Mouse (Mus musculus): ENCODE results near the gene Elovl6. TPM values are rescaled to one million over a fixed set of nuclear protein-coding genes. Genes with fewer than 3 reads are reported as not detected.

Elovl6 gene
- total RNA-seq, 1 experiment from 2014 or later = 21.3 TPM

GRCm38 (mm10) chr3:129634260-129634901 is 102.2 kb downstream of the Elovl6 start:
- ATAC-seq (replicated peaks; ENCODE audit: low read depth, poor library complexity, severe bottlenecking) = peak; percentile 52

DNA sequence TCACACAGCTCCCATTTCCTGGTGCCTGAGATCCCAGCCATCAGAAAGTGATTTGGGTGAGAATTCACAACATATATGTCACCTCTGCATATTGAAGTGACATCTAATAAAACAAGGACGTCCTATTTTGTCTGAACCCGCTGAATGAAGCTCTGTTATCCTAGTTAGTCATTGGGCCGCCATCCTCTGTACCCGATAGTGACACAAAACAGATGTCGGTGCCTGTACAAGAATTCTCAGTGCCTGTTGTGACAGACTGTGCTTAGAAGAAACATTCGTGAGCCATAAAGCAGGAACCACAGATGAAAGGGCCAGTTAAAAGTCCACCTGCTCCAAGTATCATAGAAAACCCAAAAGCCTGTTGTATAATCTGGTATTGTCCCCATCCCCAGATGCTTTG is 105.3 kb downstream of the Elovl6 start:
- ATAC-seq (replicated peaks; ENCODE audit: low read depth, poor library complexity, severe bottlenecking) = no peak

GRCm38 (mm10) chr3:129639701-129640100 is 107.5 kb downstream of the Elovl6 start:
- ATAC-seq (replicated peaks; ENCODE audit: low read depth, poor library complexity, severe bottlenecking) = no peak

- no peak for ATAC-seq (replicated peaks; ENCODE audit: low read depth, poor library complexity, severe bottlenecking)
Measured at GRCm38 (mm10) chr3:129640211-129641000, 108.3 kb downstream of the Elovl6 start.

- no peak for ATAC-seq (replicated peaks; ENCODE audit: low read depth, poor library complexity, severe bottlenecking)
Measured at GRCm38 (mm10) chr3:129641621-129642020, 109.5 kb downstream of the Elovl6 start.

- no peak for ATAC-seq (replicated peaks; ENCODE audit: low read depth, poor library complexity, severe bottlenecking)
Measured at GRCm38 (mm10) chr3:129645409-129645808, 113.3 kb downstream of the Elovl6 start.

DNA sequence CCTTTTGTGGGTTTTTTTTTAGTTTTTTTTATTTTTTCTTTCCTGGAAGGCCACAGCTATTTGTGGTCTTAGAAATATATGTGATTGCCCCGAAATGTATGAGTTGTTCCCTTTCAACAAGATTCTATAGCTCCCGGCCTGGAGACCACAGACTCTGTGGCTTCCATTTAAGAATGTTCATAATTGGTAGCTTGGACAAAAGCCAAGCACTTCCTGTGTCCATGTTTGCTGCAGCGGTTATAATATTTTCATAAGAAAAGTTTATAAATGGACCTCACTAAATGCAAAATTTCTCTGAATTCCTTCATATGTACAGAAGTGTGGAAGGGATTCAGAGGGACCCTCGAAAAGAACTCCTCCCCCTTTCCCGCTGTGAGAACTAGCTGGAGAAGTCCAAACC is 114.6 kb downstream of the Elovl6 start:
- no peak for ATAC-seq (replicated peaks; ENCODE audit: low read depth, poor library complexity, severe bottlenecking)

DNA sequence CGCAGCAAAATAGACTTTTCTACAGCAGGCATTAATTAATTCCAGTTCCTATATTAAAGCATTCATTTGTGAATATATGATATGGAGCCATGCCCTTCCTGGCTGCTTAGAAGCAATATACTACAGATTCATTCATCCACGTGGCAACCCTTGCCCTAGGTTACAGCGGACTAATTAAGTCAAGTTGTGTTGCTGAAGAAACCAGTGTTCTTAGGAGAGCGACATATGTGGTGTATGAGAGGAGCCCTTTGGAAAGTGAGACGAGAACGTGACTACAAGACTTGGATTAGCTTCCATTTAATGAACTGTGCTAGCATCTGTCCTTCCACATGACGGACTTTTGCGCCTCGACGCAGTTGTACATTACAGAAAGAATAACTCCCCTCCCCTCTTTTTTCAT is 115.2 kb downstream of the Elovl6 start:
- ATAC-seq (replicated peaks; ENCODE audit: low read depth, poor library complexity, severe bottlenecking) = no peak

GRCm38 (mm10) chr3:129648598-129648997 is 116.4 kb downstream of the Elovl6 start:
- no peak for ATAC-seq (replicated peaks; ENCODE audit: low read depth, poor library complexity, severe bottlenecking)

DNA sequence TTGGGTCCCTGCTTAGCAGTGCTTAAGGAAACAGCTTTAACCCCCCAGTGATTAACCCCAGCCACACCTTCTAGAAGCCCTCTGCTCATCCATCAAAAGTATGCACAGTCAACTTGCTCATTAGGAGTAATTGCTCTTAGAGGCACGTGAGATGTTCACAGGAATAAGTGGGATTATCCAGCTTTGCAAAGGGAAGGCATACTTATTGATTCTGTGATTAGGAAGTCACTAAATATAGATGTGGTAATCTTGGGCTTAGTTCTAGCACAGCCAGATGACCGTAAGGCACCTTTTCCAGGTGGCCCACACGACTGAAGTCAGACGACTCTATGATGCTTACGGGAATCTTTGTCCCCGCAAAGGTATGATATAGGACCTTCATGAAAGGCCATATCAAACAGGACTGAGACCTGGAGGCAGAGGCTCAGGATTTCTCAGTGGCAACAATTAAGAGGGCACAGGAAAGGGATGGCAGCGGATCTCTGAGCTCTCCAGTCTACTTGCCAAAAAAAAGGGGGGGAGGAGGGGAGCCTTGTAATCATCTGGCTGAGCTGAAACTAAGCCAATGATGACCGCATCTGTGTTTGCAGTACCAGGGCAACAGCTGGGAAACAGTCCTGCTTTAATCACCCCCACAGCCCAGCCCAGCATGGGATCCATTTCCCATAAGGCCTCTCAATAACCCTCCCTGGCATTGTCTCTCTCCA is 117.6 kb downstream of the Elovl6 start:
- no peak for ATAC-seq (replicated peaks; ENCODE audit: low read depth, poor library complexity, severe bottlenecking)

DNA sequence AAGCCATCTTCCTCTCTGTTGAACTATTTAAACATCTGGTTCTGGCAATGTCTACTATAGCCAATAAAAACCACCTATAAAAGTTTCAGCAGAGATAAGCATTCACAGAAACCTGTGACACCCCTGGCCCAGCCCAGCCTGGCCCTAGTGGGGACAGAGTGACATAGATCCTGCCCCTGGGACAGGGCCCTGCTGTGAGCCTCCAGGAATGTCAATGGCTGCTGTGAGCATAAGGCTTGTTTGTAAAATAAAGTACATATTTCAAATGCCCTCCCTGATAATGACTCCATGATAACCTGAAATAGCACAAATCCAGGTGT is 118.1 kb downstream of the Elovl6 start:
- no peak for ATAC-seq (replicated peaks; ENCODE audit: low read depth, poor library complexity, severe bottlenecking)

GRCm38 (mm10) chr3:129650931-129651330 is 118.8 kb downstream of the Elovl6 start:
- no peak for ATAC-seq (replicated peaks; ENCODE audit: low read depth, poor library complexity, severe bottlenecking)

GRCm38 (mm10) chr3:129651765-129652164 is 119.6 kb downstream of the Elovl6 start:
- ATAC-seq (replicated peaks; ENCODE audit: low read depth, poor library complexity, severe bottlenecking) = no peak

DNA sequence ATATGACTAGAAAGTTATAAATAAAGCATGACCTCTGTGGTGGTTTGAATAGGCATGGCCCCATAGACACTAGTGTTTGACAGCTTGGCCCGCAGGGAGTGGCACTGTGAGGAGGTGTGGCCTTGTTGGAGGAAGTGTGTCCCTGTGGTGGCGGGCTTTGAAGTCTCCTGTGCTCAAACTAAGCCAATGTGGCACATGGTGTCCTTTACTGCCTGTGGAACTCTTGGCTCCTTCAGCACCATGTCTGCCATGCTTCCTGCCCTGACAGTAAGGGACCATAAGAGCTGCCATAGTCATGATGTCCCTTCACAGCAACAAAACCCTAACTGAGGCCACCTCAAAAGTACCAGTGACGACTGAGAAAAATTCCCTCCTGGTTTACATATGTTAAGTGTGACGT is 120.3 kb downstream of the Elovl6 start:
- ATAC-seq (replicated peaks; ENCODE audit: low read depth, poor library complexity, severe bottlenecking) = no peak

- no peak for ATAC-seq (replicated peaks; ENCODE audit: low read depth, poor library complexity, severe bottlenecking)
Measured at GRCm38 (mm10) chr3:129656540-129656939, 124.4 kb downstream of the Elovl6 start.

DNA sequence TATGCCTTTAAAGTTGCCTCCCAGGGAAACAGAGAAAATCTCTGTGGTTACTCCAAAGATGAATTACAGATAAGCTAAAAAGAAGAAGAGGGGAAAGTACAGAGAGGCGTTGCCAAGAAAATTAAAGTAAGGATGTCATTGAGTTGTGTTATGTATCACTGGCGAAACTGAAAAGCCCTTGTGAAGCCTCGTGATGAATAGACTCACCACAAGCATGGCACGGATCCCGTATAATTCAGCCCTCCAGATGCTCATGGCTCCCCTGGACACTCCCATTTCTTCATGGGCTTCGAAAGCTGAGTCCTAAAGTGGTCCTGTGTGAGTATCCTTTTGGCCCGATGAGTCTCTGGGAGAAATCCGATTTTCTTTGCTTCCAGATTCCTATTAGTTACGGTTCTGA is 125.1 kb downstream of the Elovl6 start:
- ATAC-seq (replicated peaks; ENCODE audit: low read depth, poor library complexity, severe bottlenecking) = no peak

DNA sequence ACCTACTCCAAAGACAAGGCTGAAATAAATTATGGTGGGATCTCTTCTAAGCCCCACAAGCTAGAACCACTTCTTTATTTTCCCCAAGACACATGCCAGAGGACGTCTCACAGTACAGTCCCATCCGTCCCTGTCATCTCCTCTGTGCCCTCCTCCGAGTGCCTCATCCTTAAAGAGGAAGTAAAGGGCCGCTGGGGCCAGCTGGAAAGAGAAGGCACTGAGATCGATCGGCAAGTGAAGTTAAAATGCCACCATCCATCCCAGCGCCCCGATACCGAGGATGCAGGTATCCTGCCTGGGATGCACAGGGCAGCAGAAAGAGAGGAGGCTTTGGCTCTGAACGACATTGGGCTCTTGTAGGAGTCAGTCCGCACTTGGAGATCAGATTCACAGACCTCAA is 125.6 kb downstream of the Elovl6 start:
- no peak for ATAC-seq (replicated peaks; ENCODE audit: low read depth, poor library complexity, severe bottlenecking)

GRCm38 (mm10) chr3:129658776-129659175 is 126.6 kb downstream of the Elovl6 start:
- ATAC-seq (replicated peaks; ENCODE audit: low read depth, poor library complexity, severe bottlenecking) = peak; percentile 77

GRCm38 (mm10) chr3:129663906-129664305 is 131.8 kb downstream of the Elovl6 start:
- no peak for ATAC-seq (replicated peaks; ENCODE audit: low read depth, poor library complexity, severe bottlenecking)

GRCm38 (mm10) chr3:129675923-129676322 is 143.8 kb downstream of the Elovl6 start:
- no peak for ATAC-seq (replicated peaks; ENCODE audit: low read depth, poor library complexity, severe bottlenecking)

GRCm38 (mm10) chr3:129680258-129680657 is 148.1 kb downstream of the Elovl6 start:
- no peak for ATAC-seq (replicated peaks; ENCODE audit: low read depth, poor library complexity, severe bottlenecking)

Measured in common myeloid progenitor, adult 5-6 weeks (primary cell).